Mouse (Mus musculus): ENCODE measurements around the gene AU041133.
A peak's percentile ranks its signal among the peaks of the same experiment; 100 is the strongest.
"Not testable (repeated sequence)": the region's sequence is repeated elsewhere in the genome, so short reads cannot be mapped to it uniquely, and the experiment has no call there.

The AU041133 gene

GRCm38 (mm10) chr10:82127850-82128401 is at the start of gene AU041133:
AU041133 (plus strand) TSS chr10:82128013.
- DNase-seq (ENCODE audit: low read depth, low spot score): peak; percentile 91

- peak; percentile 71 for DNase-seq (ENCODE audit: low read depth, low spot score)
Observed at GRCm38 (mm10) chr10:82082728-82083621, 44.8 kb upstream of the AU041133 start, which contains the start of gene BC024063. BC024063 (plus strand) TSS chr10:82083353.

- not testable (repeated sequence) for DNase-seq (ENCODE audit: low read depth, low spot score)
Observed at GRCm38 (mm10) chr10:82083622-82083971, 44.2 kb upstream of the AU041133 start.

GRCm38 (mm10) chr10:82117206-82117605 is 10.6 kb upstream of the AU041133 start:
- DNase-seq (ENCODE audit: low read depth, low spot score): no peak

- DNase-seq (ENCODE audit: low read depth, low spot score): no peak
Observed at GRCm38 (mm10) chr10:82145282-82145681, 17.5 kb downstream of the AU041133 start.

- DNase-seq (ENCODE audit: low read depth, low spot score): no peak
Observed at GRCm38 (mm10) chr10:82147571-82147970, 19.8 kb downstream of the AU041133 start.

GRCm38 (mm10) chr10:82167777-82168176 is 40.0 kb downstream of the AU041133 start:
- DNase-seq (ENCODE audit: low read depth, low spot score): no peak

- no peak for DNase-seq (ENCODE audit: low read depth, low spot score)
Observed at GRCm38 (mm10) chr10:82169776-82170175, 42.0 kb downstream of the AU041133 start.

GRCm38 (mm10) chr10:82170808-82171207 is 43.0 kb downstream of the AU041133 start:
- DNase-seq (ENCODE audit: low read depth, low spot score): peak; percentile 41

- peak; percentile 95 for DNase-seq (ENCODE audit: low read depth, low spot score)
Observed at GRCm38 (mm10) chr10:82178257-82179064, 50.6 kb downstream of the AU041133 start.

Data from forelimb bud, embryonic 11.5 days (tissue).